Mouse (Mus musculus) gastrocnemius, adult 2 months (tissue): ENCODE measurements around the gene Pdlim7. TPM values are rescaled to one million over a fixed set of nuclear protein-coding genes. Genes with fewer than 3 reads are reported as not detected.

Experiments
- DNase-seq: peaks from one replicate; pipeline ENCODE4 v3.0.0; 2022
- H3K27ac ChIP-seq: fragments of 200-600 bp; 2 replicates; pipeline ENCODE4 v1.8.1; 2022; ENCODE audit warnings: mild to moderate bottlenecking
- H3K4me3 ChIP-seq: fragments of 200-600 bp; 2 replicates; pipeline ENCODE4 v1.8.1; 2022; ENCODE audit warnings: mild to moderate bottlenecking, moderate library complexity
- CTCF ChIP-seq: fragments of 200-600 bp; IDR thresholded peaks from 2 replicates; pipeline ENCODE4 v1.8.1; 2022; ENCODE audit warnings: antibody characterized with exemption, mild to moderate bottlenecking, moderate library complexity
- intact Hi-C: fragments of 180-260 bp; cut with DNase I; formaldehyde crosslinking; loops from one replicate; pipeline ENCODE4 v1.15.1; 2025
- total RNA-seq, 2 experiments: library from RNA; stranded (reverse); gene quantifications; 2 replicates each; pipeline ENCODE4 v1.2.3; 2021

The Pdlim7 gene
- total RNA-seq, 2 experiments from 2014 or later: 424 to 537 TPM

GRCm38 (mm10) chr13:55495702-55496101, 17.8 kb downstream of the Pdlim7 start:
- intact Hi-C loops: loop anchor here (2.0 kb wide), 1 partner anchor 17 kb away; the partner anchor contains the start of gene Pdlim7

GRCm38 (mm10) chr13:55494883-55495621, 18.4 kb downstream of the Pdlim7 start:
- H3K4me3 ChIP-seq: no peak overlapping the region
- intact Hi-C loops: loop anchor here (2.0 kb wide), 1 partner anchor 18 kb away; the partner anchor contains the start of gene Pdlim7
- TF ChIP-seq CTCF: no peak
- DNase-seq: peak; percentile 84
- H3K27ac ChIP-seq: peak overlapping the region; percentile 78

More at GRCm38 (mm10) chr13:55495702-55496101, 17.8 kb downstream of the Pdlim7 start:
- TF ChIP-seq CTCF: no peak
- Histone ChIP-seq H3K27ac (peak overlapping the region; percentile 78), H3K4me3 (peak overlapping the region; percentile 24; the same call in 1 of the 2 replicates)
- DNase-seq: no peak

- DNase-seq: no peak
- peak overlapping the region; percentile 78; the same call in 1 of the 2 replicates for H3K27ac ChIP-seq
- H3K4me3 ChIP-seq: no peak overlapping the region
- TF ChIP-seq CTCF: no peak
- intact Hi-C loops: loop anchor here (2.0 kb wide), 1 partner anchor 19 kb away; the partner anchor contains the start of gene Pdlim7
These were observed 19.2 kb downstream of the Pdlim7 start for GRCm38 (mm10) chr13:55494257-55494656.

- DNase-seq: peak; percentile 71
- Histone ChIP-seq H3K27ac (peak within 1 kb of the TSS; percentile 82), H3K4me3 (peak within 1 kb of the TSS; percentile 84)
- no peak for TF ChIP-seq CTCF
- intact Hi-C loops: no loop called here
These were observed 25.6 kb downstream of the Pdlim7 start, which contains the start of gene Dbn1 for GRCm38 (mm10) chr13:55487578-55488498. TSS of gene Dbn1 (minus strand) at chr13:55488111.

- peak overlapping the region; percentile 84 for H3K4me3 ChIP-seq
- H3K27ac ChIP-seq: peak overlapping the region; percentile 82
- DNase-seq: peak; percentile 55
- intact Hi-C loops: no loop called here
- no peak for TF ChIP-seq CTCF
These were observed 26.4 kb downstream of the Pdlim7 start for GRCm38 (mm10) chr13:55486916-55487577.

- intact Hi-C loops: no loop called here
- Histone ChIP-seq H3K4me3 (peak overlapping the region; percentile 84), H3K27ac (peak overlapping the region; percentile 82)
- DNase-seq: peak; percentile 70
- TF ChIP-seq CTCF: no peak
These were observed 27.3 kb downstream of the Pdlim7 start for GRCm38 (mm10) chr13:55486029-55486794.

GRCm38 (mm10) chr13:55484520-55485088, 28.9 kb downstream of the Pdlim7 start:
- no peak for TF ChIP-seq CTCF
- intact Hi-C loops: no loop called here
- DNase-seq: no peak
- Histone ChIP-seq H3K27ac (peak overlapping the region; percentile 9; the same call in 1 of the 2 replicates), H3K4me3 (no peak overlapping the region)

- Histone ChIP-seq H3K27ac (peak overlapping the region; percentile 64), H3K4me3 (peak overlapping the region; percentile 11; the same call in 1 of the 2 replicates)
These were observed 29.9 kb downstream of the Pdlim7 start for GRCm38 (mm10) chr13:55483593-55483992.

GRCm38 (mm10) chr13:55483071-55483470, 30.4 kb downstream of the Pdlim7 start:
- peak overlapping the region; percentile 24 for H3K4me3 ChIP-seq
- H3K27ac ChIP-seq: peak overlapping the region; percentile 64
- intact Hi-C loops: no loop called here
- TF ChIP-seq CTCF: no peak
- DNase-seq: no peak

More at GRCm38 (mm10) chr13:55483593-55483992, 29.9 kb downstream of the Pdlim7 start:
- intact Hi-C loops: no loop called here
- peak; percentile 50 for DNase-seq
- no peak for TF ChIP-seq CTCF

- Histone ChIP-seq H3K27ac (peak overlapping the region; percentile 64), H3K4me3 (peak overlapping the region; percentile 24; the same call in 1 of the 2 replicates)
- no peak for DNase-seq
- intact Hi-C loops: no loop called here
- no peak for TF ChIP-seq CTCF
These were observed 30.9 kb downstream of the Pdlim7 start for GRCm38 (mm10) chr13:55482542-55482941.

GRCm38 (mm10) chr13:55479929-55480328, 33.5 kb downstream of the Pdlim7 start:
- H3K27ac ChIP-seq: no peak overlapping the region
- no peak for DNase-seq
- TF ChIP-seq CTCF: no peak
- no peak overlapping the region for H3K4me3 ChIP-seq
- intact Hi-C loops: no loop called here
